Mouse (Mus musculus) testis, adult 2 months (tissue): ENCODE data around the gene Stk10.

Source experiments
- CTCF ChIP-seq: fragments of 200-500 bp; IDR thresholded peaks from 2 replicates; pipeline ENCODE4 v1.5.1; 2012; ENCODE audit warnings: low read depth, mild to moderate bottlenecking, inconsistent platforms, low read length, moderate library complexity; ENCODE audit not compliant: control insufficient read depth, insufficient read depth, insufficient replicate concordance
- POLR2A ChIP-seq: fragments of 200-500 bp; IDR thresholded peaks from 2 replicates; pipeline ENCODE4 v1.6.1; 2012; ENCODE audit warnings: low read depth, mild to moderate bottlenecking, inconsistent platforms, low read length, moderate library complexity; ENCODE audit not compliant: control insufficient read depth

DNA sequence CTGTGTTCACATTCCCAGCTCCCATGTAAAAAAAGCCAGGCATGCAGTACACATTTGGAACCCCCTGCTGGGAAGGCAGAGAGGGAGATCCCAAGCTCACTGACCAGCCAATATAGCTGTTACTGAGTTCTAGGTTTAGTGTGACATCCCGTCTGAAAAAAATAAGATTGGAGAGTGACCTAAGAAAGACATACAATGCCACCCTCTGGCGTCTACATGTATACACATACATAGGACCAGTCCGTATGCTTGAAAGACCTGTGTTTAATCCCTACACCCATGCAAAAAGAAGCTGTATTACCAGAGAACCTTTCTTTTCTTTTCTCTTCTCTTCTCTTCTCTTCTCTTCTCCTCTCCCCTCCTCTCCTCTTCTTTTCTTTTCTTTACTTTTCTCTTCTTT lies 47.8 kb upstream of the Stk10 start:
- TF ChIP-seq POLR2A (no peak), CTCF (no peak)
